Mouse (Mus musculus): ENCODE measurements around the gene Csnk2b. TPM values are rescaled to one million over a fixed set of nuclear protein-coding genes. Genes with fewer than 3 reads are reported as not detected.

Gene Csnk2b
- polyA plus RNA-seq, 1 experiment from 2014 or later, result 308 TPM

GRCm38 (mm10) chr17:35147348-35147747 is 25.5 kb upstream of the Csnk2b start:
- H3K27ac ChIP-seq (replicated peaks), result no peak overlapping the region
- no peaks in the 10 kb centered on the region for H3K4me1 ChIP-seq (replicated peaks)
- H3K4me3 ChIP-seq, result no peak overlapping the region
- H3K27me3 ChIP-seq, result no peaks in the 10 kb centered on the region
- 64% methylated on average over 3 of the region's 3 CpGs for WGBS
- H3K9ac ChIP-seq, result no peak overlapping the region
- H3K36me3 ChIP-seq, result peaks cover 91% of the 10 kb centered on the region
- no peak overlapping the region for H3K4me2 ChIP-seq
- H3K9me3 ChIP-seq, result no peaks in the 10 kb centered on the region
- no peak for ATAC-seq (ENCODE audit: low FRiP score, low read depth)

DNA sequence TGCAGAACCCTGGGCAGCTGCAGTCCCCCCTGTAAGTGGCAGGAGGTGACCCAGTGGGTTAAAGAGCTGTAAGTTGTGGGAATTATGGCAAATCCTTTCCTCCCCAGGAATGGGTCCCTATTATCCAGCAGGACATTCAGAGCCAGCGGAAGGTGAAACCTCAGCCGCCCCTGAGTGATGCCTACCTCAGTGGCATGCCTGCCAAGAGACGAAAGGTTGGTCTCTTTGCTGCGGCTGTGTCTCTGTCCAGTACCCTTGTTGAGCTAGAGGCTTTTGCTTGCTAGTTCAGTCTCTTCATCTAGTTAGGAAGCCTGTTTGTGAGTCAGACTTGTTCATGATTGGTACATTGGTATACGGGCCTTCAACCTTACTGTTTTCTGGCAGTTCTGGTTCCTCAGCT is 24.3 kb upstream of the Csnk2b start:
- no peak overlapping the region for H3K4me2 ChIP-seq
- H3K27me3 ChIP-seq, result no peaks in the 10 kb centered on the region
- no peak for ATAC-seq (ENCODE audit: low FRiP score, low read depth)
- H3K9me3 ChIP-seq, result no peaks in the 10 kb centered on the region
- no peak overlapping the region for H3K4me3 ChIP-seq
- 89% methylated on average over 5 of the region's 5 CpGs for WGBS
- H3K36me3 ChIP-seq, result peaks cover 93% of the 10 kb centered on the region
- H3K27ac ChIP-seq (replicated peaks), result peak overlapping the region; percentile 31; the same call in 1 of the 2 replicates
- H3K4me1 ChIP-seq (replicated peaks), result no peaks in the 10 kb centered on the region
- no peak overlapping the region for H3K9ac ChIP-seq

GRCm38 (mm10) chr17:35141971-35142370 is 20.1 kb upstream of the Csnk2b start:
- Histone ChIP-seq H3K27me3 (no peaks in the 10 kb centered on the region), H3K9ac (no peak overlapping the region), H3K4me2 (no peak overlapping the region), H3K4me3 (no peak overlapping the region), H3K27ac (replicated peaks) (no peak overlapping the region), H3K36me3 (peaks cover 86% of the 10 kb centered on the region), H3K4me1 (replicated peaks) (peaks cover 20% of the 10 kb centered on the region), H3K9me3 (no peaks in the 10 kb centered on the region)
- 92% methylated on average over 6 of the region's 6 CpGs for WGBS
- ATAC-seq (ENCODE audit: low FRiP score, low read depth), result no peak

- WGBS, result 83% methylated on average over 16 of the region's 16 CpGs
Measured at GRCm38 (mm10) chr17:35140490-35140996, 18.7 kb upstream of the Csnk2b start.

GRCm38 (mm10) chr17:35139269-35139668 is 17.4 kb upstream of the Csnk2b start:
- 97% methylated on average over 3 of the region's 3 CpGs for WGBS
- H3K27me3 ChIP-seq, result no peaks in the 10 kb centered on the region
- no peak overlapping the region for H3K9ac ChIP-seq
- peaks cover 59% of the 10 kb centered on the region for H3K36me3 ChIP-seq
- no peak overlapping the region for H3K4me3 ChIP-seq
- H3K9me3 ChIP-seq, result no peaks in the 10 kb centered on the region
- peaks cover 29% of the 10 kb centered on the region for H3K4me1 ChIP-seq (replicated peaks)
- H3K27ac ChIP-seq (replicated peaks), result no peak overlapping the region
- ATAC-seq (ENCODE audit: low FRiP score, low read depth), result no peak
- no peak overlapping the region for H3K4me2 ChIP-seq

More at GRCm38 (mm10) chr17:35140490-35140996, 18.7 kb upstream of the Csnk2b start:
- Histone ChIP-seq H3K9ac (no peak overlapping the region), H3K4me2 (no peak overlapping the region), H3K4me3 (no peak overlapping the region), H3K27ac (replicated peaks) (no peak overlapping the region), H3K4me1 (replicated peaks) (peaks cover 29% of the 10 kb centered on the region), H3K9me3 (no peaks in the 10 kb centered on the region), H3K36me3 (peaks cover 72% of the 10 kb centered on the region), H3K27me3 (no peaks in the 10 kb centered on the region)
- ATAC-seq (ENCODE audit: low FRiP score, low read depth), result no peak

- Histone ChIP-seq H3K9me3 (no peaks in the 10 kb centered on the region), H3K4me2 (peak overlapping the region; percentile 91), H3K27ac (replicated peaks) (peak overlapping the region; percentile 99), H3K27me3 (no peaks in the 10 kb centered on the region), H3K4me3 (peak overlapping the region; percentile 88), H3K4me1 (replicated peaks) (peaks cover 29% of the 10 kb centered on the region), H3K9ac (peak overlapping the region; percentile 82), H3K36me3 (peaks cover 24% of the 10 kb centered on the region)
- WGBS, result under 1% methylated on average over 43 of the region's 43 CpGs
- ATAC-seq (ENCODE audit: low FRiP score, low read depth), result peak; percentile 78
Measured at GRCm38 (mm10) chr17:35135591-35136320, 13.9 kb upstream of the Csnk2b start.

GRCm38 (mm10) chr17:35134801-35135590 is 13.1 kb upstream of the Csnk2b start, which contains the start of gene Bag6:
Gene Bag6 (plus strand): TSS chr17:35135178.
- Histone ChIP-seq H3K27me3 (no peaks in the 10 kb centered on the region), H3K9me3 (no peaks in the 10 kb centered on the region), H3K4me2 (peak within 1 kb of the TSS; percentile 91), H3K4me3 (peak within 1 kb of the TSS; percentile 88), H3K36me3 (peaks cover 16% of the 10 kb centered on the region), H3K4me1 (replicated peaks) (peaks cover 29% of the 10 kb centered on the region), H3K9ac (peak within 1 kb of the TSS; percentile 82), H3K27ac (replicated peaks) (peak within 1 kb of the TSS; percentile 99)
- peak; percentile 96 for ATAC-seq (ENCODE audit: low FRiP score, low read depth)
- under 1% methylated on average over 65 of the region's 66 CpGs for WGBS

DNA sequence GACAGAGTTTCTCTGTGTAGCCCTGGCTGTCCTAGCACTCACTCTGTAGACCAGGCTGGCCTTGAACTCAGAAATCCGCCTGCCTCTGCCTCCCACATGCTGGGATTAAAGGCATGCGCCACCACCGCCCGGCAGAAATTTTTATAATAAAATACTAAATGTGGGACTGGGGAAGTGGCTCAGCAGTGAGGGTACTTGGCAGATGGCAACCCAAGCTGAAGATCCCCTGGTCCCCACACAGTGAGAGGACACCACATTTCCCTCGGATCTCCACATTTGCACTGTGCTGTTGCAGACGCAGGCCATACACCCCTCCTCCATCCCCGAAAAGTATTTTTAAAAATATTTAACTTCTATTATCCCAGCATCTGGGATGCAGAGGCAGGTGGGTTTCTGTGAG is 11.7 kb upstream of the Csnk2b start:
- Histone ChIP-seq H3K9me3 (no peaks in the 10 kb centered on the region), H3K9ac (no peak overlapping the region), H3K4me1 (replicated peaks) (peaks cover 29% of the 10 kb centered on the region), H3K4me3 (no peak overlapping the region), H3K36me3 (peaks cover 6% of the 10 kb centered on the region; the same call in 1 of the 2 replicates), H3K4me2 (no peak overlapping the region), H3K27me3 (no peaks in the 10 kb centered on the region), H3K27ac (replicated peaks) (no peak overlapping the region)
- ATAC-seq (ENCODE audit: low FRiP score, low read depth), result no peak
- WGBS, result 90% methylated on average over 7 of the region's 7 CpGs

DNA sequence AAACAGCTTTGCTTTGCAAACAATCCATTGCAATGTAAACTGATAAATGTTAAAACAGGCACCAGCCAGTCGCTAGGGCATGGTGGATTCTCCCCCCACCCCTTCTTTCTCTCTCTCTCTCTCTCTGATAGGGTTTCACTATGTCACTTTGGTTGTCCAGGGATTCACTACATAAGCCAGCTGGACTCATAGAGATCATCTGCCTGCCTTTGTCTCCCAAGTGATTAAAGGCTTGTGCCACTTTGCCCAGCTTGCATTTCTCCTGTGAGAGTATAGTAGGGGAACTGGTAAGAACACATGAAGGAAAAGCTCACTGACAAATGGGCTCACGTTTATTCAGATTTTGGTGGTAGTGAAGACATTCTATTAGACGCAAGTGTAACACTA is 10.3 kb upstream of the Csnk2b start:
- WGBS, result 82% methylated on average over 3 of the region's 3 CpGs
- H3K4me1 ChIP-seq (replicated peaks), result peaks cover 25% of the 10 kb centered on the region
- H3K4me2 ChIP-seq, result no peak overlapping the region
- H3K27ac ChIP-seq (replicated peaks), result no peak overlapping the region
- ATAC-seq (ENCODE audit: low FRiP score, low read depth), result no peak
- H3K9me3 ChIP-seq, result no peaks in the 10 kb centered on the region
- no peak overlapping the region for H3K9ac ChIP-seq
- no peaks in the 10 kb centered on the region for H3K27me3 ChIP-seq
- 0 out of 2 replicates have a peak, but pooled peaks cover 5% of the 10 kb centered on the region for H3K36me3 ChIP-seq
- H3K4me3 ChIP-seq, result no peak overlapping the region

- H3K4me3 ChIP-seq, result no peak within 1 kb of the TSS
- no peak for ATAC-seq (ENCODE audit: low FRiP score, low read depth)
- no peak within 1 kb of the TSS for H3K27ac ChIP-seq (replicated peaks)
- no peak within 1 kb of the TSS for H3K4me2 ChIP-seq
- no peaks in the 10 kb centered on the region for H3K27me3 ChIP-seq
- H3K36me3 ChIP-seq, result 0 out of 2 replicates have a peak, but pooled peaks cover 5% of the 10 kb centered on the region
- H3K9me3 ChIP-seq, result no peaks in the 10 kb centered on the region
- 82% methylated on average over 15 of the region's 15 CpGs for WGBS
- peaks cover 25% of the 10 kb centered on the region for H3K4me1 ChIP-seq (replicated peaks)
- H3K9ac ChIP-seq, result no peak within 1 kb of the TSS
Measured at GRCm38 (mm10) chr17:35131500-35132173, 9.8 kb upstream of the Csnk2b start, which contains the start of gene Apom. Gene Apom (minus strand): TSS chr17:35132050.

DNA sequence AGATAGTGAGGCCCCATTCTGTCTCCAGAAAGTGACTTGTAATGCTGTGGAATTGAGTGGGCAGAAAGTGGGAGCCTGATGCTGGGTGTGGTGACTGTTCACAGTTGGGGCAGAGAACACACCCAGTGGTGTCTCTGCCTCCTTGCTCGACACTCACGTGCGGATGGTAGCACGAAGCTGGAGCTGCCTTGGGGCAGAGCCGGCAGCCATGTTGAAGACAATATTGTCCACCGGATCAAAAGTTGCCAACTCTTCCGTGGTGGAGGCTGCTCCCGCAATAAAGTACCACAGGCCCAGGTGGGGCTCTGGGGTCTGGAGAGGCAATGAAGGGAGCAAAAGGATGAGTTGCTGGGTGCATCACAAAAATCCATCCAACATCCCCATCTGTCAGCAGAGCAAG is 9.2 kb upstream of the Csnk2b start:
- H3K4me2 ChIP-seq, result no peak overlapping the region
- H3K27ac ChIP-seq (replicated peaks), result no peak overlapping the region
- H3K9ac ChIP-seq, result no peak overlapping the region
- H3K4me3 ChIP-seq, result no peak overlapping the region
- H3K27me3 ChIP-seq, result no peaks in the 10 kb centered on the region
- H3K4me1 ChIP-seq (replicated peaks), result peaks cover 24% of the 10 kb centered on the region
- H3K9me3 ChIP-seq, result no peaks in the 10 kb centered on the region
- H3K36me3 ChIP-seq, result 0 out of 2 replicates have a peak, but pooled peaks cover 5% of the 10 kb centered on the region
- WGBS, result 90% methylated on average over 8 of the region's 8 CpGs
- no peak for ATAC-seq (ENCODE audit: low FRiP score, low read depth)
